Mouse (Mus musculus) sigmoid colon, adult 10 weeks (tissue): Measurements from ENCODE around the gene Lancl1. TPM values are rescaled to one million over a fixed set of nuclear protein-coding genes. Genes with fewer than 3 reads are reported as not detected.

Experiments used
- polyA plus RNA-seq: library from polyadenylated mRNA; stranded (reverse); fragments of 350-450 nt; fragmentation: Illumina TruSeq; extraction: RNeasy Lipid Tissue Mini Kit (QIAGEN cat#74804); gene quantifications from one replicate; pipeline ENCODE4 v1.2.3, GENCODE M21; 2014; ENCODE audit warnings: low read depth, low replicate concordance

Lancl1 gene
- polyA plus RNA-seq = 15.1 TPM

GRCm38 (mm10) chr1:67038246-67038987, at the start of gene Lancl1:
Gene Lancl1, minus strand, starts transcription at chr1:67038872.

Other genes starting within 250 kb of the Lancl1 start
- gene Kansl1l, start 221.3 kb downstream of the Lancl1 start, polyA plus RNA-seq = 46.4 TPM
- 264 TPM for gene Acadl, start 175.6 kb downstream of the Lancl1 start, polyA plus RNA-seq
- gene Myl1, start 93.5 kb downstream of the Lancl1 start, polyA plus RNA-seq = 2.2 TPM
- gene Cps1, start 84.2 kb upstream of the Lancl1 start, polyA plus RNA-seq = 7.5 TPM